Mouse (Mus musculus) mammary gland, adult 2 months (tissue): Measurements from ENCODE around the gene Gm21860. TPM values are rescaled to one million over a fixed set of nuclear protein-coding genes. Genes with fewer than 3 reads are reported as not detected.

Experiments used
- polyA plus RNA-seq: library from polyadenylated mRNA; depleted of rRNA; stranded (reverse); fragments of >200 nt; gene quantifications from 2 replicates; pipeline ENCODE4 v1.2.3, GENCODE M21; 2012; ENCODE audit warnings: low replicate concordance; rRNA removed

Gm21860 gene
- polyA plus RNA-seq: not detected in 2 replicates

DNA sequence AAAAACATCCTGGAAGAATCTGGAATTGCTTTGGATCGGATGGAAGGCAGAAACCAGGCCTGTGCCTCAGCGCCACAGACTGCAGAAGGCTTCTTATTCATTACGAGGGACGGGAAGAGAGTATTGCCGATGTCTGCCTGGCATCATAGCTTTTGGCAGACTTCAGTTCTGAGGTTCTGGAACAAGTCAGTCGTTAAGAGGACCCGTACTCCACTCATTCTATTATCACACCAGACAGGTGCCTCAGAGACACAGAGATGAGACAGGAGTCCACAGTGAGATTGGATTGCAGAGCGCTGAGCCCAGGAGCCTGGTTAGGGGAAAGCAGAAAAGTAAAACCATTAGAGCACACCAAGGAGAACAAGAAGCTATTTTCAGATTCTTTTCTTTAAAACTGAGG lies at the start of gene Gm21860:
TSS of gene Gm21860 (minus strand) at position 101 of the 400 bp plus-strand sequence.

DNA sequence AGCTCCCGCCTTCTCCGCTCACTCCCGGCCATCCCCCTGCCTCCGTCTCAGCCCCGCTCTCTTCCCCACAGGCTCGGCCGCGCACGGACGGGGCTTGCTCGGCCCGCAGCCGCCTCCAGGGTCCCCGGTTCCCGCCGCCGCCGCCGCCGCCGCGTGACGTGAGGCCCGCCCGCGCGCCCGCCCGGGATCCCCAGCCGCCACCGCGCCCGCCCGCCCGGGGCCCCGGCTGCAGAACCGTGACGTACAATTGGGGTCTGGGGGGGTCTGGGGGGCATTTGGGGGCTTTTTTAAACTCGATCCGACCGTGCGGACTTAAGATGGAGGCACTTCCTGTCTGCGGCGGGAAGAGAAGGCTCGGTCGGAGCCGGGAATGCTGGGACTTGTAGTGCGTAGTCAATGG lies 29.8 kb upstream of the Gm21860 start, which contains the start of gene Gm47283:
TSS of gene Gm47283 (plus strand) at position 301 of the 400 bp plus-strand sequence.

Other genes starting within 250 kb of the Gm21860 start
- not detected in 2 replicates for gene Gm47283, start 29.9 kb upstream of the Gm21860 start, polyA plus RNA-seq
- gene Gm21748, start 84.4 kb upstream of the Gm21860 start, polyA plus RNA-seq: not detected in 2 replicates